Mouse (Mus musculus): Measurements from ENCODE around the gene Iqgap3. TPM values are rescaled to one million over a fixed set of nuclear protein-coding genes. Genes with fewer than 3 reads are reported as not detected.

Iqgap3 gene
- 1 to 10 TPM in 1 of 4 experiments, under 1 TPM in 3; 0.12 to 1.2 (median 0.56) TPM for total RNA-seq (2022)

DNA sequence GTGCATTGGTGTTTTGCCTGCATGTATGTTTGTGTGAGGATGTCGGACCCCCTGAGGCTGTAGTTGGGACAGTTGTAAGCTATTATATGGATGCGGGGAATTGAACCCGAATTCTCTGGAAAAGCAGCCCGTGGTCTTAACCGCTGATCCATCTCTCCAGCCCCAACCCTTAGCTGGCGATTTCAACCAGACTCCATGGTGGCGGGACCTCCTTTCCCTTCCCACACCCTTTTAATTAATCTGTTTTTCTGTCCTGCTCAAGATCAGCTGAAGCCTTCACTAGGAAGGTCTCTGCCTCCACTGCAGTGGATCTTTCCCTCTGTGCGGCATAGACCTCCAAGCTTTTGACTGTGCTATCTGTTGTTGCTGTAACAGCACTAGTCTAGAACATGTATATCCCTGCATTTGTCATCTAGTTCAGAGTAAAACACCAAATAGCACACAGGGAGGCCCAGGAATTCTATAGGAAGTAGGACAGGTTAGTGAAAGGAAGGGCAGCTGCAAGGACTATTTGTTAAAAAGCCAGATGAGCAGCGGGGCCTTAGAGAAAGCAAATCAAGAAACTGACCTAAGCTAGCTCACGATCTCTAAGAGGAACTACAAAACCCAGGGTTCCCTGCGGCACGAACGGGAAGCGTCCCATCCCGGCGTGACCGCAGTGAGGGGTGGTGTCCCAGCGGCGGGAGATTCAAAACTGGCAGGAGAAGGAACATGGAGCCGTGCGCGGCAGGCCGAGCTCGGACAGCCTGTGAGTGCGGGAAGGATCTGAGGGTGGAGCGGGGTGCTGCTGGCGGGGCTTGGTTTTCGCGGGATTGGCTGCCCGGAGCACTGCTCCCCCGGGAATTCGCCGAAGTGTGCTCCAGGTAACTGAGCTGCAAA, at the start of gene Iqgap3:
TSS of gene Iqgap3 (plus strand) at position 627 of the 879 bp plus-strand sequence.
- peak; percentile 80 to 84 for DNase-seq (ENCODE audit: low spot score in 2 of 2)

DNA sequence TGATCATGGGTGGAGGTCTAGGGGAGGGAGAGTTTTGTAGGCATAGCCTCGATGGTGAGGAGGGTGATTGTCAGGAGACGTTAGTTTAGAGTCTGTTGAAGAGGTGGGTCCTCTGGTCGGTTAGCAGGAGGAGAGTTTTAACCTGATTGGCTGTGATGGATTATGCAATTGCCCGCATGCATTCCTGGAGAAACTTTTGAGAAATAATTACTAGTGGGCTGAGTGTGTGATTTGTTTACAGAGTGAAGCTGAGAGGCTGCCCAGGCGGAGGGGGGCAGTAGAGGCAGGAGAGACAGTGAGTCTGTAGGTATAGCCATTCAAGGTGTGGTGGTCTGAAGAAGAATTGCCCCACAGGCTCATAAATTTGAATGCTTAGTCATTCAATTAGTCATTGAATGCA, 48.3 kb upstream of the Iqgap3 start:
- DNase-seq (ENCODE audit: low spot score in 2 of 2), result no peak

DNA sequence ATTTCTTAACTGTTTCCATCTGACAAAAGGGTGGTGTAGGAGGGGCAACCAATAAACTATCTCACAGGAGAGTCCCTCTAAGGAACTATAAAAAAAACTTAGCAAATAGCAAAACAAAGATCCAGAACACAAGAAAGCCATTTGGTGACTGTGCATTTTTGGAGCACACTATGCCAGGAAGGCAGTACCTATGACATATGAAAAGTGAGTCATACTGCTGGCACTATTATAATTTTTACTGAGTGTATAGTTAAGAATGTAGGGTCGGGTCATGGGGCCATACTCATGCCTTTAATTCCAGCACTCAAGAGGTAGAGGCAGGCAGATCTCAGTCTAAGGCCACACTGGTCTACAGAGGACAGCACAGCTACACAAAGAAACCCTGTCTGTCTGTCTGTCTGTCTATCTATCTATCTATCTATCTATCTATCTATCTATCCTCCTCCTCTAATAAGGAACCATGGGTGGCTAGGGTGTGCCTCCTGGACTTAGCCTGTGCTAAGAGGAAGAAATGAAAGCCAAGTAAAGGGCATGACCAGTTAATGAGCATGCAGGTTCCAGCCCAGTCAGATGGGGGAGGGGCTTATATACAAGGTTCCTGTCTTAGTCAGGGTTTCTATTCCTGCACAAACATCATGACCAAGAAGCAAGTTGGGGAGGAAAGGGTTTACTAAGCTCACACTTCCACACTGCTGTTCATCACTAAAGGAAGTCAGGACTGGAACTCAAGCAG, 46.0 kb upstream of the Iqgap3 start:
- no peak for DNase-seq (ENCODE audit: low spot score in 2 of 2)

DNA sequence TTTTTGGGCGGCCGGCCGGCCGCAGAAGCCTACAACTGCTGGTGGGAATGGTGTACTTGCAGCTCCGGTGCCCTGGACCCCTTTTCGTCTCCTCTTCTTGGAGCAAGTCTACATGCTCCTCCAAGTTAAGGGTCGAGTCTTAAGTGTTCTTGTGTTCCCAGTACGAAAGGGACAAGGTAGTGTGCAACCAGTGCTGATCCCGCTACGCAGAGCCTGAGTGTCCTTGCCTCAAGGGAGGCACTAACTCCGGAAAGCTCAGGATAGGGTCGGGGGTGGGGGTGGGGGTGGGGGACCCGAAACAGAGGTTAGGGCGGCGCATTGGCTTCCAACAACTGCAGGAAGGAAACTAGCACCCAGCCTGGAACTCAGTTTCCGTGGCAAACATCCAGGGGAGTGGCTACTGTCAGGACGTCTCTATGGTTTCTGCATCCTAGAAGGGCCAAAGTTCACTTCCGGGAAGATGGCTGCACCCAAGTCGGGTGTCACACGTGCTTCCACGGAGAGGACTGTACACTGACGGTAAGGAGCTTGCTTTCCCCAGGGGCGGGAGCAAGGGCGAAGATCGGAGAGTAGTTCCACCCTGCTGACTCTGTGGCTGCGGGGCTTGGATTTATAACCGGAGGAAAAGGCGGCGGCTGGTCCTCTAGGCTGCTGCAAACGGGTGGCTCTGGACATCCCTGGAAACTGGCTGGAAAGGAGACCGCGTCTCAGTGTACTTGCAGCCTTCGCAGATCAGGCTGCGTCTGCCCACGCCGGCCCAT, 38.9 kb upstream of the Iqgap3 start, which contains the start of gene Gpatch4:
TSS of gene Gpatch4 (plus strand) at position 448 of the 761 bp plus-strand sequence.
- DNase-seq (ENCODE audit: low spot score in 2 of 2), result peak; percentile 81 to 85

DNA sequence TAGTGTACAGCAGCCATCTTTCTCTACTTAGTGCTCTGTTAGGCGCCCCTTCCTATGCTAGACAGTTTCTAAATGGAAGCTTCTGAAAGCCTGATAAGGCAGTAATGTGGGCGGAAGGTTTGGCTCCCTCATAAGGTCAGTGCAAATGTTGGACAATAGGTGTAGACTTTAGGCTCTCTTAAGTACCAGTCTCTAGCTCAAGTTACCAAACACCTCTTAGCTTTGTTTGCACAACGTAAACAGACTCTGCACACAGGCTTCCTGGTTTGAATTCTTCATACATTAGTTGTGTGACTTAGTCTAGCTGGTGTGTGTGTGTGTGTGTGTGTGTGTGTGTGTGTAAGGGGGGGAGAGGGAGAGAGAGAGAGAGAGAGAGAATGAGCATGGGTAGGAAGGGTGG, 32.2 kb upstream of the Iqgap3 start:
- no peak for DNase-seq (ENCODE audit: low spot score in 2 of 2)

DNA sequence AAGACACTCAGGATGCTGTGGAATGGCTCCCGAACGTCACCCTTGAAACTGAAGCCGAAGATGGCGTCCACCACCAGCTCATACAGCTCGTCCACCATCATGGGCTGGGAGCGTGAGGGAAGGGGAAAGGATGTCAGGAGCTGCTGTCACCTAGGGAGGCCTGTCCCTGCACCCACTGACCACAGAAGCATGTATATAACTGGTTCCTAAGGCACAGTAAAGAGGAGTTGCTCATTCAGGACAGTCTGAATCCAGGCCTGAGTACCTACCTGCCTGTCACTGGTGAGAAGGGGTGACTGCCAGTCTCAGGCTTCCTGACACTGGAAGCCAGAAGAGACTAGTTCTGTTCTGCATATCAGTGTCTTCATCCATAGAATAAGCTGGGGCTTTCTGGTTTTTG, 24.7 kb upstream of the Iqgap3 start:
- DNase-seq (ENCODE audit: low spot score in 2 of 2), result no peak

DNA sequence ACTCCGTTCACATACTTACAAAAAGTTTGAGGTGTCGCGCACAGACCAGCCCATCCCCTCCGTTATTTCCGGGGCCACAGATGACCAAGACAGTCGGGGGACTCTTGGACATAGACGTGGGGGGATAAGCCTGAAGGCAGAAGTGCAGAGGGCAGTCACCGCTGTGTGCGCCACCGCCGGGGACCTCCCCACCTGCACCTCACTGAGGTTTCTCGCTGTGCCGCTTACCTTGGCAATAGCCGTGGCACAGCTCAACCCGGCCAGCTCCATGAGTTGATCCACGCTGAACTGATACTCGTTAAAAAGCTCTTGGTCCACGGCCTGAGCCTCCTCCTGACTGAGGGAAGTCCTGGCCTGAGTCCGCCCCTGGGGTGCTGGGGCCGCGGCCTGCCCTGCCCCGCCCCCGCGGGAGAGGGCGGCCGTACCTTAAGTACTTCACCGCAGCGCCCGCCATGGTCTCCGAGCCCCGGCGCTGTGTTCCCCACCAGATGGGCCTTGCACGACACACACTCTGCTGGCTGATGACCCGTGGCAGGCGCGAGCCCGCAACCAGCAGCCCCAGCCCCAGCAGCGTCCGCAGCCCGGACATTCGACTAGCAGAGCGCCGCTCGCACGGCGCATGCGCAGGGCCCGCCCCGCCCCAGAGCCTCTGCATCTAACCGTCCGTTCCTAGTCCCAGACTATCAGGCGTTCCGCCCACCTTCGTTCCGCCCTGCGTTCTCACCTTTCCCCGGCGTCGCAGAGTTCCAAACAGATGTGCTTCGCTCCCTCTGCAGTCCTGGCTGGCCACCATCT, 23.7 kb upstream of the Iqgap3 start, which contains the start of gene Naxe:
TSS of gene Naxe (minus strand) at position 594 of the 795 bp plus-strand sequence.
- DNase-seq (ENCODE audit: low spot score in 2 of 2), result peak; percentile 64 to 79

DNA sequence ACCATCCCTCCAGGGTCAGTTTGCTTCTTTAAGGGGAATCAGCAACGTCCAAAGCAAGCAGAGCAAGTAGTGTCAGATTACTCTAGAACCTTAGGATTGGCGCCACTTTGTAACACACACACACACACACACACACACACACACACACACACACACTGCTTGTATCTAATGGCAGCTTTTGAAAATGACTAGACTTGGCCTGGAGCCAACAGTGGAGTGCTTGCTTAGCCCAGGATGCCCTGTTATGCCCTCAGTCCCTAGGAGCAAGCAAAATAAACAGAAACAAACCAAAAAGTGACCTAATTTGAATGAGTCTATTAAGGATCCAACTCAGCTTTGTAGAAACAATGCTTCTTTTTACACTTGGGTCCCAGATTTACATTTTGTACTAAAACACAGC, 13.4 kb upstream of the Iqgap3 start:
- DNase-seq (ENCODE audit: low spot score in 2 of 2), result no peak

DNA sequence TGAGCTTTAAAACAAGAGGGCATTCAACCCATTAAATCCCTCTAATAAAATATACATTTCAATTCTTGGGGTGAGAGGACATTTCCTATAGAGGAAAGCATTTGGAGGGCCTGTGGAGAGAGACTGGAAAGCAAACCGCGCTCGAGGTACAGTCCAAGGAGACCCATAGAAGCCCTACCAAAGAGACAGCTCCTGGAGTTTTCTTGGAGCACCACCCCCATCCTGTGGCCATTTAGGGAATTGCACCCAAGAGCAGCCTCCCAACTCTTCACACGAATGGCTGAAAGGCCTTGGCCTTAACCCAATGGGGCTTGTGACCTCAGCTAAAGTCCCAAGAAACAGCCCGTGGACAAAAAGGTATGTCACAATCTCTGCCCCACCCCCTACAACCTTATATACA, 10.0 kb upstream of the Iqgap3 start:
- DNase-seq (ENCODE audit: low spot score in 2 of 2), result peak; percentile 81 to 93

DNA sequence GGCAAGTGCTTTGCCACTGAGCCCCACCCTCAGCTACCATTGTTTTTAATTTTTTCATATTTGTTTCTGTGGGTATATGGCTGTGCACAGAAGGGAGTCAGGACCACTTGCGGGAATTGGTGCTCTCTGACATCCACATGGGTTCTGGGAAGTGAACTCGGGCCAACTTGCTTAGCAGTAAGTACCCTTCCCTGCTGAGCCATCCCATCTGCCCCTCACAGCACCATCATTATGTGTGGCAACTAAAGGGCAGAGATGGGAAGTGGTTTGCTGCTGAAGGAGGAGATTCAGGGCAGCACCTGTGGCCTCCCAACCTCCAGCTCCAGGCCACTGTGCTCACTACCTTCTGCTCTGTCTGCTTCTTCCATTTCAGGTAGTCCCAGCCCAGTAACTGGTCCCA, 8.1 kb upstream of the Iqgap3 start:
- no peak for DNase-seq (ENCODE audit: low spot score in 2 of 2)

DNA sequence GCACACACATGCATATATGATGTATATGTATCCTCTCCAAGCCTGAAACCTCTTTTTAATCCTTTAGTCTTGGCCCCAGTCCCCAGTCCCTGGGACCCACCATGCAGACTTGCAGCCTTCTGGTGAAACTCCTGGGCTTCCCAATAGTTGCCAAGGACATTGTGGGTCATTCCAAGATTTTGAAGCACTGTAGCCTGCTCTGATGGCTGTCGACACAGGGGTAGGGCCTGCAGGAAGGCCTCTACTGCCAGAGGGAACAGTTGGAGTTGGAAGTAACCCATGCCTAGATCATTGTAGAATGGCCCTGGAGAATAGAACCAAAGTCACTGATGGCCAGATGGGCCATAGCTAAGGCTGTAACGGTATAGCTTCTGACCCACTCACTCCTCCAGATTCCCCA, 7.4 kb upstream of the Iqgap3 start:
- no peak for DNase-seq (ENCODE audit: low spot score in 2 of 2)

DNA sequence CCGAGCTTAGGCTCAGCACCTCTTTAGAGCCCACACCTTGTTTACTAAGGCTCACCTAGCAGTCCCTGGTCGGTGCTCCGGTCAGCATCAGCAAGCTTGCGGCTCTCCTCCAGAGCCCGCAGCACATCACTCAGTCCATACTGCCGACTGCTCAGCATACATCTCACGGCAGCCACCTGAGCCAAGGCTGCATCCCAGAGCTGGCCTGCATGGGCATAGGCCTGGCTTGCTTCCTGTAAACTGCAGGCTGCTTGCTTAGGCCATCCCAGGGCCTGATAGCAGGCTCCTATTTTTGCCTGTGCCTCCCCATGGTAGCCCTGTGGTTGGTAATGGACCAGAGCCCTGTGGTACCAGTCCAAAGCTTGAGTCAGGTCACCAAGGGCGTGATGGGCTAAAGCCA, 7.0 kb upstream of the Iqgap3 start:
- DNase-seq (ENCODE audit: low spot score in 2 of 2), result no peak

DNA sequence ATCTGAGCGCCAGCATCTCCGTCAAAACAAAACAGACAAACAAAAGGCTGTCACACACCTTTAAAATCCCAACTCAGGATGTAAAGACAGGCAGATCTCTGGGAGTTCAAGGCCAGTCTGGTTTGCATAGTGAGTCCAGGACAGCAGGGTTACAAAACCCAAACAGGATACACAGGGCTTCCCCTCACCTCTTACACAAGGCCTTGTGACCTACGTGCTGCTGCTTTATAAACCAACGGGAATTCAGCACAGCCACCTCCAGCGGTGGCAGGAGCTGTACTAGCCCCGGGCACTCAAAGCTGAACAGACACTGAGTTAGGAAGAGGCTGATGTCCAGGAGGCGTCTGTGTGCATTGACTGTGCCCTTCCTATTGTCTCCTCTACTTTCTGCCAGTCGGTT, 4.3 kb upstream of the Iqgap3 start:
- no peak for DNase-seq (ENCODE audit: low spot score in 2 of 2)

DNA sequence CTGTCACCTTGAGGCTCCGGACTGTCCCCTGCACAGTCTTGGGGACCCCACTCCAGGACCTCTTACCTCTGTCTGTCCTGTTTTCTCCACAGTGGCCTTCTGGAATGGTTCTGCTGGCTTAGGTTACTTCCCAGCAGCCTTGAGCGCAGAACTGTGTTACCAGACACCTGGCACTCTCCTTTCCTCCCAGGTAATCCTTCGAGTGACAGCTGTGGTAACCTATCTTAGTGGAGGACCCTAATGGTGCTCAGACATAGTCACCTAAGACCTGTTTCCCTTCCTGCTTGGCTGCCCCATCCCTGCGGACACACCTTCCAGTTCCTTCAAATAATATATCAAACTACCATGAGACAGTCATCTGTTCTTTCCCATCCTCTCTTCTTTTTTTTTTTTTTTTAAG, 3.6 kb upstream of the Iqgap3 start, which contains the start of gene Ttc24:
TSS of gene Ttc24 (minus strand) at position 101 of the 400 bp plus-strand sequence.
- DNase-seq (ENCODE audit: low spot score in 2 of 2), result no peak

DNA sequence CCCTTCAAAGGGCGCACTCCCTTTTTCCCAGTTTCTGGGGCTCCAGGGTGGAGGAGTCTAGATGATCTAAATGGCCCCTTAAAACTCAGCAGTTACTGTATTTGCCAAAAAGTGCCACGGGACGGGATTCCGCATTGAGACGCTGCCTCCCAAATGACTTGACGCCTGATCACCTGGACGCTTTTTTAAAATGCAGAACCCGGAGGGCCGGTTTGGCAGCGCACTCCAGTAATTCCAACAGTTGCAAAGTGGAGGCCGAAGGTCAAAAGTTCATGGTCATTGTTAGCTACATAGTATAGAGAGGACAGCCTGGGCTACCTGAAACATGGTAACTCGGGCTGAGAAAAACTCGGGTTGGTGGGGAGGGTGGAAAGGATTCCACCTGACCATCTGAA, 450 bp downstream of the Iqgap3 start:
- no peak for DNase-seq (ENCODE audit: low spot score in 2 of 2)

DNA sequence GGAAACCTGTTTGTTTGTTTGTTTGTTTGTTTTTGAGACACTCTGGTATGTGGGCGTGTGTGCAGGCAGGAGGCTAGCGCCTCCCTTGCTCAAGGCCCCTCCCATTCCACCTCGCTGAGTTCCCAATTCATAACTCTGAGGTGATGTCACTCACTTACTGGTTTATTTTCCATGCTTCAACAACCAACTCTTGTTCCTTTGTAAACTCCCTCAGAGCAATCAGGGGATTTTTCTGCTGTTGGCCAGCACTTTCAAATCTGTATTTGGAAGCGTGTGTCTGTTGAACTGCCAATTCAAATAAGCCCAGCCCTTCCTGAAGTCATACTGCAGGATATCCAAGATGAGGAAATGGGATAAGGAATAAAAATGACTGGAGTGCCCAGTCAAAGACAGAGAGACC, 892 bp downstream of the Iqgap3 start:
- DNase-seq (ENCODE audit: low spot score in 2 of 2), result no peak

DNA sequence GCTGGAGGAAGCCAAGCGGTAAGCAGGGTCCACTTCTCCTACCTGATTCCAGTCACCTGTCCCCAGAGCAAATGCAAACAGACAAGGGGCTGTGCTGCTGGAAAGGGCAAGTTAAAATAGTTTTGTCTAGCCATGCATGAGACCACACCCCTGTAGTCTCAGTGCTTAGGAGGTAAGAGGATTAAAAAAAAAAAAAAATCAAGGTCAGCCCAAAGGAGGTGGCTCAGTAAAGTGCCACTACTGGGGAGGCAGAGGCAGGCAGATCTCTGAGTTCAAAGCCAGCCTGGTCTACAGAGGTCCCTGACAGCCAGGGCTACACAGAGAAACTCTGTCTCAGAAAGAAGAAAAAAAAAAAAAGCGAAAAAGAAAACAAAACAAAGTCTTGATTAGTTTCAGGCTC, 2.2 kb downstream of the Iqgap3 start:
- DNase-seq (ENCODE audit: low spot score in 2 of 2), result no peak

DNA sequence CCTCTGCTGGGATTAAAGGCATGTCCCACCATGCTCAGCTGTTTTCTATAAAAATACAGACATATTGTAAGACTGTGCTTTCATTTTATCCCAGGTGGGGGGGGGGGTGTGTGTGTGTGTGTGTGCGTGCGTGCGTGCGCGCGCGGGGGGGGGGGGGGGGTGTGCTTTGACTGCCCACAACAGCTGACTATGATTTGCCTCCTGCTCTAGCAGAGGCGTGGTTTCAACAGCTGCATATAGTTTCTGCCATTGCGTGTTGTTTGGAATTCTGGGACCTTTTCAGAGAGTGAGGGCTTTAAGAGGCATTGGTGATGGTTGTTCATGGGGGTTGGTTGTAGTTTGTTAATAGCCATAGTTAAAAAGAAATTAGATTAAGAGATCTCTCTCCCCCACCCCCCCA, 3.7 kb downstream of the Iqgap3 start:
- no peak for DNase-seq (ENCODE audit: low spot score in 2 of 2)

DNA sequence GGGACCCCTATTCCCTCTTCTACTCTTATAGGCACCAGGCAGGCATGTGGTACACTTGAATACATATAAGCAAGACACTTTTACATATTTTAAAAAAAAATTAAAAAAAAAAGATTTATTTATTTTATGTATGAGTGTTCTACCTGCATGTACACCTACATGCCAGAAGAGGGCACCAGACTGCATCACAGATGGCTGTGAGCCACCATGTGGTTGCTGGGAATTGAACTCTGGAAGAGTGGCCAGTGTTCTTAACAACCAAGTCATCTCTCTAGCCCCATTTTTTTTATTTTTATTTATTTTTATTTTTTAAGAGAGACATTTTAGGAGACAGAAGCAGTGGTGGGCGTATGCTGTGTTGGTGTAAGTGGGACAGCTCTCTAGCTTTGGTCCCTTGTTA, 5.9 kb downstream of the Iqgap3 start:
- DNase-seq (ENCODE audit: low spot score in 2 of 2), result no peak

DNA sequence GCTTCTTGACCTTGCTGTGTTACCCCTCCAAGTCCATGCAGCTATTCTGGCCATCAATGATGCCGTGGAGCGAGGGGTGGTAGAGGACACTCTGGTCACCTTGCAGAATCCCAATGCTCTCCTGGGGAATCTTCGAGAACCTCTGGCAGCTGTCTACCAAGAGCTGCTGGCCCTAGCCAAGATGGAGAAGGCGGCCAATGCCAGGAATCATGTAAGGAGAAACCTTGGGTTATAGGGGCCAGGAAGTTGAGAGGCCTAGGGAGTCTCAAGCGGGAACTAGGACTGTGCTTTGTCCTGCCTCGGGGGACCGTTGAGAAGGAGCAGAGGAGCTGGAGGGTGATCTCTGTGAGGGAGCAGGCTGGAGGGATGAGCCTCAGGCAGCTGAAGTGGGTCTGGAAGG, 8.3 kb downstream of the Iqgap3 start:
- no peak for DNase-seq (ENCODE audit: low spot score in 2 of 2)

DNA sequence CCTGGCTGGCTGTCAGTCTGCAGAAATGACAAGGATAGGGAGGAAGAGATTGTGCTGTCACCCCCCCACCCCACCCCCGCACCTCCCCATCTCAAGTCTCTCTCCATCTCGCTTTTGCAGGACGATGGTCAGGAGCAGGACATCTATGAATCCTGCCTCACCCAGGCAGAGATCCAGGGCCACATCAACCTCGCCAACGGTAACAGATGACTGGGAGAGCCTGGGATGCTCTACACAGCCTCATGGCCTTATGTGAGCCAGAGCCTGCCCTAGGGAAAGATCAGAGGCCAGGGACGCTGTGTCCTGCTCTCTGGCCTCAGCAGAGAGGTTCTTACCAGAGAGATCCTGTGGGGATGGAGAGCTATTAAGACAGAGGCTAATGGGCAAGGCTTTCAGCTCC, 8.8 kb downstream of the Iqgap3 start:
- no peak for DNase-seq (ENCODE audit: low spot score in 2 of 2)
